Comparison of ENCODE assay signal across 15 mouse cellular contexts in the genomic region with DNA sequence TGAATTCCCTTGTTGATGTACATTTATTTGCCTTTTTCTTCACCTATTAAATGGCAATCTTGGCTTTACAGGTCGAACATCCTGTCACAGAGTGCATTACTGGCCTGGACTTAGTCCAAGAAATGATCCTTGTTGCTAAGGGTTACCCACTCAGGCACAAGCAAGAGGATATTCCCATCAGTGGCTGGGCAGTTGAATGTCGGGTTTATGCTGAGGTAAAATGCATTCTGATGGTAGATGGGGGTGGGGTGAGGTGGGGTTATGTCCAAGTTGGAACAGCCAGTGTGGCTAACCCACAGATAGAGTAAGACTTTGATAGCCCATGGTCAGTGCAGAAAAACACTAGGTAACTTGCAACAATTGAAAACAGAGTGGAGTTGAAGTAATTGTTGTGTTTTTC.
DNase-seq lines count a peak whose midpoint lies in the region; ATAC-seq and TF ChIP-seq lines count a peak whose summit lies in the region.
"Had no signal": no experiment of that assay in that cellular context is flagged by ENCODE, and none has a peak within 500 bp of the region (broad histone marks: within the 10 kb centered on the region; RNA-seq: fewer than 3 reads in every experiment).

No protein-coding gene starts in this region.

- no peak overlapping the region for H3K4me3 ChIP-seq in embryonic facial prominence, embryonic 14.5 days (ENCODE audit: low read depth, low read length)
- no peak overlapping the region for H3K4me3 ChIP-seq in embryonic facial prominence, embryonic 10.5 days
- H3K4me3 ChIP-seq in lung, embryonic 14.5 days (ENCODE audit: low read depth, low read length), result no peak overlapping the region
- no peak overlapping the region for H3K4me3 ChIP-seq in hindbrain, embryonic 15.5 days
- H3K4me3 ChIP-seq in intestine, postnatal 0 days (ENCODE audit: low read depth, low read length), result no peak overlapping the region

- H3K4me1 ChIP-seq in embryonic facial prominence, embryonic 14.5 days (ENCODE audit: control insufficient read depth, insufficient read depth, low read length), result peaks cover 20% of the 10 kb centered on the region; the same call in 1 of the 2 replicates
- peaks cover 9% of the 10 kb centered on the region for H3K4me1 ChIP-seq in embryonic facial prominence, embryonic 10.5 days
- H3K4me1 ChIP-seq in lung, embryonic 14.5 days (ENCODE audit: insufficient read depth), result peaks cover 3% of the 10 kb centered on the region; the same call in 1 of the 2 replicates
- H3K4me1 ChIP-seq in hindbrain, embryonic 15.5 days (replicated peaks), result peaks cover 17% of the 10 kb centered on the region
- no peaks in the 10 kb centered on the region for H3K4me1 ChIP-seq in intestine, postnatal 0 days (replicated peaks; ENCODE audit: control insufficient read depth, insufficient read depth, low read length)

- WGBS in embryonic facial prominence, embryonic 14.5 days, result 24% methylated on average over 2 of the region's 2 CpGs
- 66% methylated on average over 2 of the region's 2 CpGs for WGBS in embryonic facial prominence, embryonic 10.5 days
- 30% methylated on average over 2 of the region's 2 CpGs for WGBS in lung, embryonic 14.5 days
- WGBS in hindbrain, embryonic 15.5 days, result 16% methylated on average over 2 of the region's 2 CpGs
- 46% methylated on average over 2 of the region's 2 CpGs for WGBS in intestine, postnatal 0 days

- no peak overlapping the region for H3K4me2 ChIP-seq in embryonic facial prominence, embryonic 14.5 days (ENCODE audit: low read depth, low read length)
- no peak overlapping the region for H3K4me2 ChIP-seq in lung, embryonic 14.5 days
- H3K4me2 ChIP-seq in hindbrain, embryonic 15.5 days, result no peak overlapping the region
- H3K4me2 ChIP-seq in intestine, postnatal 0 days (replicated peaks; ENCODE audit: low read depth), result no peak overlapping the region
- H3K4me2 ChIP-seq: liver, embryonic 11.5 days had no signal

- H3K36me3 ChIP-seq in embryonic facial prominence, embryonic 14.5 days (ENCODE audit: control insufficient read depth, insufficient read depth, low read length), result no peaks in the 10 kb centered on the region
- no peaks in the 10 kb centered on the region for H3K36me3 ChIP-seq in embryonic facial prominence, embryonic 10.5 days (replicated peaks)
- H3K36me3 ChIP-seq in lung, embryonic 14.5 days (ENCODE audit: insufficient read depth), result no peaks in the 10 kb centered on the region
- no peaks in the 10 kb centered on the region for H3K36me3 ChIP-seq in hindbrain, embryonic 15.5 days
- H3K36me3 ChIP-seq in intestine, postnatal 0 days (ENCODE audit: control insufficient read depth, insufficient read depth), result no peaks in the 10 kb centered on the region

- ATAC-seq in embryonic facial prominence, embryonic 14.5 days (ENCODE audit: low read depth), result 0 out of 2 replicates have a peak, but pooled peaks have one; percentile 58
- ATAC-seq in lung, embryonic 14.5 days (ENCODE audit: insufficient read depth), result no peak
- ATAC-seq in hindbrain, embryonic 15.5 days (ENCODE audit: low FRiP score, low read depth), result peak; percentile 73
- ATAC-seq in intestine, postnatal 0 days, result no peak

- H3K9ac ChIP-seq in embryonic facial prominence, embryonic 14.5 days (ENCODE audit: low read depth, low read length), result no peak overlapping the region
- H3K9ac ChIP-seq in lung, embryonic 14.5 days, result no peak overlapping the region
- H3K9ac ChIP-seq in hindbrain, embryonic 15.5 days, result no peak overlapping the region
- no peak overlapping the region for H3K9ac ChIP-seq in intestine, postnatal 0 days (ENCODE audit: low read depth, low read length)

- TF ChIP-seq CTCF in lung, embryonic 14.5 days (IDR thresholded peaks at IDR 0.05; ENCODE audit: low read depth), result no peak
- no peak for TF ChIP-seq CTCF in intestine, postnatal 0 days (IDR thresholded peaks at IDR 0.05; ENCODE audit: low read depth)

- no peaks in the 10 kb centered on the region for H3K9me3 ChIP-seq in embryonic facial prominence, embryonic 14.5 days (ENCODE audit: control insufficient read depth, low read length)
- no peaks in the 10 kb centered on the region for H3K9me3 ChIP-seq in embryonic facial prominence, embryonic 10.5 days
- no peaks in the 10 kb centered on the region for H3K9me3 ChIP-seq in lung, embryonic 14.5 days (ENCODE audit: low read depth, low read length)
- no peaks in the 10 kb centered on the region for H3K9me3 ChIP-seq in hindbrain, embryonic 15.5 days
- no peaks in the 10 kb centered on the region for H3K9me3 ChIP-seq in intestine, postnatal 0 days (ENCODE audit: control insufficient read depth)
- H3K9me3 ChIP-seq: G1E had no signal

- no peak overlapping the region for H3K27ac ChIP-seq in embryonic facial prominence, embryonic 14.5 days (replicated peaks; ENCODE audit: low read depth, low read length)
- H3K27ac ChIP-seq in embryonic facial prominence, embryonic 10.5 days (replicated peaks), result no peak overlapping the region
- no peak overlapping the region for H3K27ac ChIP-seq in lung, embryonic 14.5 days (ENCODE audit: low read depth)
- no peak overlapping the region; the same call in 1 of the 2 replicates for H3K27ac ChIP-seq in hindbrain, embryonic 15.5 days (replicated peaks)
- no peak overlapping the region for H3K27ac ChIP-seq in intestine, postnatal 0 days (ENCODE audit: low read depth, low read length)
- H3K27ac ChIP-seq: kidney, postnatal 0 days had no signal

- DNase-seq in embryonic facial prominence, embryonic 14.5 days (ENCODE audit: low spot score), result peak; percentile 40
- no peak for DNase-seq in embryonic facial prominence, embryonic 10.5 days (ENCODE audit: low spot score)
- peak; percentile 31 for DNase-seq in lung, embryonic 14.5 days
- no peak for DNase-seq in lung, postnatal 25 days (ENCODE audit: low spot score)
- DNase-seq in retina, embryonic 14.5 days (ENCODE audit: low spot score), result peak; percentile 53
- DNase-seq in natural killer cell, adult 2 months (ENCODE audit: low spot score in 2 of 2), result no peak
- DNase-seq: B cell, adult 2 months; heart, adult 11 months; layer of hippocampus, postnatal 36 days; lung, postnatal 36 days had no signal

- H3K27me3 ChIP-seq in embryonic facial prominence, embryonic 14.5 days (replicated peaks; ENCODE audit: control insufficient read depth, insufficient read depth, low read length), result no peaks in the 10 kb centered on the region
- H3K27me3 ChIP-seq in embryonic facial prominence, embryonic 10.5 days (replicated peaks; ENCODE audit: low read depth, poor library complexity, severe bottlenecking), result no peaks in the 10 kb centered on the region
- no peaks in the 10 kb centered on the region for H3K27me3 ChIP-seq in lung, embryonic 14.5 days (ENCODE audit: insufficient read depth, low read length)
- H3K27me3 ChIP-seq in hindbrain, embryonic 15.5 days, result no peaks in the 10 kb centered on the region
- H3K27me3 ChIP-seq in intestine, postnatal 0 days (replicated peaks; ENCODE audit: control insufficient read depth, insufficient read depth, low read length), result no peaks in the 10 kb centered on the region

Comparison
In these comparisons a context has a peak if more than half of its experiments do, and no peak if none do; other contexts are left out.
1. DNase-seq: peak in embryonic facial prominence, embryonic 14.5 days (single experiment), lung, embryonic 14.5 days (single experiment) and retina, embryonic 14.5 days (single experiment); none in embryonic facial prominence, embryonic 10.5 days (single experiment), lung, postnatal 25 days (single experiment) and natural killer cell, adult 2 months (0 of 2).
2. ATAC-seq: peak in embryonic facial prominence, embryonic 14.5 days (single experiment) and hindbrain, embryonic 15.5 days (single experiment); none in lung, embryonic 14.5 days (single experiment) and intestine, postnatal 0 days (single experiment).